Mouse (Mus musculus) limb, embryonic 13.5 days (tissue): ENCODE measurements around the gene Anapc11. TPM values are rescaled to one million over a fixed set of nuclear protein-coding genes. Genes with fewer than 3 reads are reported as not detected.
"Not testable (repeated sequence)": the region's sequence is repeated elsewhere in the genome, so short reads cannot be mapped to it uniquely, and the experiment has no call there.

Source experiments
- ATAC-seq: fragments of 200-750 bp; cut with Nextera tagmentation; 2 replicates; pipeline ENCODE4 v1.8.0; 2017; ENCODE audit warnings: low read depth, moderate number of reproducible peaks, moderate TSS enrichment; ENCODE audit not compliant: low FRiP score
- H3K27ac ChIP-seq: fragments of 300-500 bp; sonication (generic); 2 replicates; pipeline ENCODE4 v1.5.1; 2015; ENCODE audit warnings: inconsistent platforms, mild to moderate bottlenecking, moderate library complexity
- H3K27me3 ChIP-seq: fragments of 300-500 bp; sonication (generic); 2 replicates; pipeline ENCODE4 v1.6.1; 2015; ENCODE audit warnings: mild to moderate bottlenecking, inconsistent platforms
- H3K36me3 ChIP-seq: fragments of 300-500 bp; sonication (generic); 2 replicates; pipeline ENCODE4 v1.6.1; 2015; ENCODE audit warnings: inconsistent platforms, mild to moderate bottlenecking, moderate library complexity
- H3K4me1 ChIP-seq: fragments of 300-500 bp; sonication (generic); 2 replicates; pipeline ENCODE4 v1.6.1; 2015; ENCODE audit warnings: inconsistent platforms
- H3K4me2 ChIP-seq: fragments of 300-500 bp; sonication (generic); replicated peaks from 2 replicates; pipeline ENCODE4 v1.6.1; 2015; ENCODE audit warnings: inconsistent platforms, mild to moderate bottlenecking, moderate library complexity
- H3K4me3 ChIP-seq: fragments of 300-500 bp; sonication (generic); 2 replicates; pipeline ENCODE4 v1.5.1; 2015; ENCODE audit warnings: moderate library complexity, mild to moderate bottlenecking, inconsistent platforms
- H3K9ac ChIP-seq: fragments of 300-500 bp; sonication (generic); 2 replicates; pipeline ENCODE4 v1.6.1; 2015; ENCODE audit warnings: mild to moderate bottlenecking, inconsistent platforms
- H3K9me3 ChIP-seq: fragments of 300-500 bp; sonication (generic); 2 replicates; pipeline ENCODE4 v1.6.1; 2016; ENCODE audit warnings: inconsistent platforms
- WGBS: fragments of 180-500 bp; shearing (Covaris S2); methylation state at CpG from one replicate; pipeline ENCODE4 v1.1.7; 2015; 5-methylcytosine and 5-hydroxymethylcytosine counted together
- polyA plus RNA-seq: library from polyadenylated mRNA; unstranded; fragments of >200 nt; fragmentation: Nextera tagmentation; extraction: Ambion mirVana; gene quantifications from 2 replicates; pipeline ENCODE4 v1.2.1, GENCODE M21; 2015

Gene Anapc11
- polyA plus RNA-seq, 1 experiment from 2014 or later, result 222 TPM

DNA sequence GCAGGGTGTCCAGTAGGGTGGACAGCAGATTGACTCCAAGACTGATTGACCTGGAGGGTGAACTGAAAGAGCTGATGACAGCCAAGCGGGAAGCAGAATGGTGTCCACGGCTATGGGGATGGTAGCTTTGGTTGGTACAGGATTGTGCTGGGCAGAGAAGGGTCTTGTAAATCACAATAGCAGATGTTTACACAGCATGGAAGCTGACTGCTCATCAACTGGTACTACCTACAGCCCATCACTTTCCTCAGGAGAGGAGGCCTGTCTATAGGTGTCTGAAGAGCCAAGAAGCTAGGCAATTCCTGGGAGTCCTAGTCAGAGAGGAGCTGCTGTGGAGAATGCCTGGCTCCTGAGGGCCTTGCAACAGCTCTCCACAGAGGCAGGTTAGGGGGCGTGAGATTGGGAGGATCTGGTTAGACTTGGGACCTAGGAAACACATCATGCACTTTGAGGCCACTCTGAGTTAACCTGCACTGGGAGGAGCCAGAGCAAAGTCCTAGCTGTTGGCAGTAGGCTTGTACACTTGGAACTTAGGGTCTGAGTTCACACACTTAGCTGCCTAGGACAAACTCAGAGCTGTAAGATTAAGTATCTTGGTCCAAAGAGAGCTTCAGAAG is 21.7 kb upstream of the Anapc11 start:
- H3K4me2 ChIP-seq, result no peak overlapping the region
- no peak overlapping the region for H3K27ac ChIP-seq
- peaks cover 38% of the 10 kb centered on the region for H3K36me3 ChIP-seq
- 77% methylated on average over 3 of the region's 3 CpGs for WGBS
- no peaks in the 10 kb centered on the region for H3K27me3 ChIP-seq
- H3K9ac ChIP-seq, result no peak overlapping the region
- ATAC-seq, result no peak
- H3K4me3 ChIP-seq, result no peak overlapping the region
- no peaks in the 10 kb centered on the region for H3K9me3 ChIP-seq
- H3K4me1 ChIP-seq, result peaks cover 29% of the 10 kb centered on the region

GRCm38 (mm10) chr11:120577211-120578023 is 20.8 kb upstream of the Anapc11 start:
- H3K4me2 ChIP-seq, result no peak overlapping the region
- WGBS, result 85% methylated on average over 7 of the region's 7 CpGs
- no peak overlapping the region for H3K27ac ChIP-seq
- no peaks in the 10 kb centered on the region for H3K9me3 ChIP-seq
- H3K4me3 ChIP-seq, result no peak overlapping the region
- no peak overlapping the region for H3K9ac ChIP-seq
- ATAC-seq, result no peak
- H3K36me3 ChIP-seq, result peaks cover 37% of the 10 kb centered on the region
- peaks cover 31% of the 10 kb centered on the region for H3K4me1 ChIP-seq
- no peaks in the 10 kb centered on the region for H3K27me3 ChIP-seq

DNA sequence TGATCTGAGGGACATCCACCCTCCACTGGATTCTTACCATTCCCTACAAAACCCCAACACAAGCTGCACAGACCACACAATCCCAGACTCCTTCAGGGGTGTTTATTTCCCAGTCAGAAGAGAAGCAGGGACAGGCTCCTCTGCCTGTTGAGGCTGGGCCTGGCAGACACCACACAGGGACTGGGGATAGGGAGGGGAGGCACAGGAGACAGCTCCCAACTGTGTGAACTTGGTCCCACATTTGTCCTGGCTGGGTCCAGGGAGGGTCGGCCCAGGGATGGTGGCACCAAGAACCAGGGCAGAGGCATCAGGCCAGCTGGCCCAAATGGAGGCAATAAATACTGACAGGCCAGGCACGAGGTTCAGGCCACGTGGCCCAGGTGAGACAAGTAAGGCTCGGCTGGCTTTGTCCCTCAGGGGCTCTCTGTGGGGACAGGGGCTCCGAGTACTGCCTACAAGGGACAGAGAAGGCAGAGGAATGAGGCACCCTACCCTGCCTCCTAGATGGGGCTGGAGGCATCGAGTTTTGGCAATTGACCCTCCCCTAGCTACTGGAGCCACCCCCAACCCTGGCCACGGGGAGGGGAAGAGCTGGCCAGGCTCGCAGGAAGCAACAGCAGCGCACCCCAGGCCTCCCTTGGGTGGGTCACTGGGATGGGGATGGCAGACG is 20.1 kb upstream of the Anapc11 start:
- Histone ChIP-seq H3K4me1 (peaks cover 32% of the 10 kb centered on the region), H3K4me3 (no peak overlapping the region), H3K4me2 (no peak overlapping the region), H3K9me3 (no peaks in the 10 kb centered on the region), H3K9ac (0 out of 2 replicates have a peak overlapping the region, but pooled peaks have one; percentile 39), H3K36me3 (peaks cover 37% of the 10 kb centered on the region), H3K27me3 (no peaks in the 10 kb centered on the region), H3K27ac (no peak overlapping the region)
- WGBS, result 81% methylated on average over 10 of the region's 10 CpGs
- ATAC-seq, result no peak; the same call in 1 of the 2 replicates

GRCm38 (mm10) chr11:120578694-120579243 is 19.5 kb upstream of the Anapc11 start:
- ATAC-seq, result no peak
- WGBS, result 70% methylated on average over 11 of the region's 11 CpGs
- peaks cover 32% of the 10 kb centered on the region for H3K4me1 ChIP-seq
- peaks cover 1% of the 10 kb centered on the region; the same call in 1 of the 2 replicates for H3K9me3 ChIP-seq
- H3K36me3 ChIP-seq, result peaks cover 37% of the 10 kb centered on the region
- H3K4me3 ChIP-seq, result no peak overlapping the region
- no peak overlapping the region for H3K27ac ChIP-seq
- peak overlapping the region; percentile 39; the same call in 1 of the 2 replicates for H3K9ac ChIP-seq
- no peak overlapping the region for H3K4me2 ChIP-seq
- H3K27me3 ChIP-seq, result no peaks in the 10 kb centered on the region

DNA sequence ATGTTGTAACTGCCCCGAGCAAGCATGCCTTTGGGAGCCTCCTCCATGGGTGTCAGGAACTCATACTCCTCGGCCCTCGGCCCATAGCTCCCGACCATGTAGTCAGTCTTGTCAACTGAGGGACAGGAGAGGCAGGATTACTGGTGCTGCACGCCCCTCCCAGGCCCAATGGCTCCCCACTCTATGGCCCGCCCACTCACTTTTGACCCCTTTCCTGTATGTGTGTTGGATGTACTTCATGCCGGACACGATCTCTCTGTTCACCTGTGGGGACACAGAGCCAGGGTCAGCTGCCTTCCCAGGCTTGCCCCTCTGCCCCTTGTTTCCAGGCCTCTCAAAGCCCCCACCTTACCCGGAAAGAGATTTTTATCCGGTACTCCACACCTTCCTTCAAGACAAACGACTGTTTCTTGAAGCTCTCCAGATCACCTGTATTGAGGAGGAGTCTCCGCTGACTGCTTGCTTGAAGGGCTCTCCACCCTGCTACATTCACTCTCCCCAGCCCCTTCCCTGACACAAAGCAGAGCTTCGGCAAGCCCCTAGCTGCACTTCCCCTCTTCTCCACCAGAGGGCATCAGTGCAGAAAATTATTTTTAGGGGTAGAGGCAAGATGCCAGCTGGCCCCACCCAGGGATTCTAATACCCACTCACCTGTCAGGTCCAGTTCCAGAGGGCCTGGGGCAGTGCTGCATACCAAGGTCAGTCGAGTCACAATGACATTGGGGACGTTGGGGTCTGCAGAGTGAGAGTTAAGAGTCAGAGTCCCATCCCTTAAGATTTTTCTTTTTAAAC is 18.7 kb upstream of the Anapc11 start:
- Histone ChIP-seq H3K4me2 (peak overlapping the region; percentile 98), H3K27me3 (no peaks in the 10 kb centered on the region), H3K4me1 (peaks cover 27% of the 10 kb centered on the region), H3K9me3 (peaks cover 6% of the 10 kb centered on the region; the same call in 1 of the 2 replicates), H3K9ac (peak overlapping the region; percentile 93), H3K36me3 (peaks cover 45% of the 10 kb centered on the region), H3K4me3 (peak overlapping the region; percentile 69), H3K27ac (peak overlapping the region; percentile 92; the same call in 1 of the 2 replicates)
- WGBS, result 64% methylated on average over 15 of the region's 15 CpGs
- no peak for ATAC-seq

DNA sequence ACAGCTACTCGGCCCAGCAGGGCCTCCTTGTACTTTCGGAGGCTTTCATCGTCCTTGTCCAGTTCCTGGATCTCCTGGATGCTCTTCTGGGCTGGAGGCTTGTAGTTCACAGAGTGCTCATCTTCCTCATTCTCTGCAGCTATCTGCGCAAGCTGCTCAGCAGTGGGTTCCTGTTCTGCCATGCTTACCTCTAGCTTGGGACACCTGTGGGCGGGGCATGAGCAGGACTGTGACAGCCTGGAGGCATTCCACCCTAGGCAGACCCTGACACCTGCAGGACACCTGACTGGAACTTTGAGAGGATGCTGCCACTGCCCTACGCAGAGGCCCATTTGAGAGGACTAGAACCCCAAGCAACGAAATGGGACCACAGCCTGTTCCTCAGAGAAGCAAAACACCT is 18.0 kb upstream of the Anapc11 start:
- peak overlapping the region; percentile 69 for H3K4me3 ChIP-seq

DNA sequence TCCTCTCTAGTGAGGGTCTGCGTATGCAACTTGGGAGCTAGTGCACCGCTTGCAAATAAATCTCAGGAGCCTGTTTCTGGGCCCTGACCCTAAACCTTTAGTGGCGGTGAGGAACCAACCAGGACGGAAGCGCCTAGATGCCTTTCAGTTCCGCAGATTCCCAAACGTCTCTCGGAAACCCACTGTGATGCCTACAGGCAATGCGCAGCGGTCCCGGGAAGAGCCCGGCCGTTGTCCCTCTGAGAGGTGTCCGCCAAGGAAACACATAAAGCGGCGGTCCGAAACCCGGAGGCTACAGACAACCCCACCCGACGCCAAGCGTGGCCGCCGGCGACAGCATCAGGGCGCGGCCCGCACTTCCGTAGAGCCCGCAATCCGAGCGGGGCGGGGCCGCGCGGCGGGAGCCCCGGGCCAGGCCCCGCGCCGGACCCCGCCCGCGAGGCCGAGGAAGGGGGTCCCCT is 17.3 kb upstream of the Anapc11 start:
- Histone ChIP-seq H3K27me3 (no peaks in the 10 kb centered on the region), H3K9me3 (peaks cover 6% of the 10 kb centered on the region; the same call in 1 of the 2 replicates), H3K4me1 (peaks cover 24% of the 10 kb centered on the region), H3K9ac (peak overlapping the region; percentile 93), H3K4me2 (peak overlapping the region; percentile 98), H3K27ac (peak overlapping the region; percentile 92), H3K36me3 (peaks cover 57% of the 10 kb centered on the region), H3K4me3 (peak overlapping the region; percentile 69)
- ATAC-seq, result peak; percentile 26; the same call in 1 of the 2 replicates
- WGBS, result under 1% methylated on average over 36 of the region's 44 CpGs

More for the DNA sequence above, 18.0 kb upstream of the Anapc11 start:
- peaks cover 50% of the 10 kb centered on the region for H3K36me3 ChIP-seq
- H3K4me1 ChIP-seq, result peaks cover 24% of the 10 kb centered on the region
- no peak for ATAC-seq
- H3K27me3 ChIP-seq, result no peaks in the 10 kb centered on the region
- peaks cover 6% of the 10 kb centered on the region; the same call in 1 of the 2 replicates for H3K9me3 ChIP-seq
- H3K9ac ChIP-seq, result peak overlapping the region; percentile 93
- WGBS, result 61% methylated on average over 7 of the region's 7 CpGs
- peak overlapping the region; percentile 92 for H3K27ac ChIP-seq
- peak overlapping the region; percentile 98 for H3K4me2 ChIP-seq

DNA sequence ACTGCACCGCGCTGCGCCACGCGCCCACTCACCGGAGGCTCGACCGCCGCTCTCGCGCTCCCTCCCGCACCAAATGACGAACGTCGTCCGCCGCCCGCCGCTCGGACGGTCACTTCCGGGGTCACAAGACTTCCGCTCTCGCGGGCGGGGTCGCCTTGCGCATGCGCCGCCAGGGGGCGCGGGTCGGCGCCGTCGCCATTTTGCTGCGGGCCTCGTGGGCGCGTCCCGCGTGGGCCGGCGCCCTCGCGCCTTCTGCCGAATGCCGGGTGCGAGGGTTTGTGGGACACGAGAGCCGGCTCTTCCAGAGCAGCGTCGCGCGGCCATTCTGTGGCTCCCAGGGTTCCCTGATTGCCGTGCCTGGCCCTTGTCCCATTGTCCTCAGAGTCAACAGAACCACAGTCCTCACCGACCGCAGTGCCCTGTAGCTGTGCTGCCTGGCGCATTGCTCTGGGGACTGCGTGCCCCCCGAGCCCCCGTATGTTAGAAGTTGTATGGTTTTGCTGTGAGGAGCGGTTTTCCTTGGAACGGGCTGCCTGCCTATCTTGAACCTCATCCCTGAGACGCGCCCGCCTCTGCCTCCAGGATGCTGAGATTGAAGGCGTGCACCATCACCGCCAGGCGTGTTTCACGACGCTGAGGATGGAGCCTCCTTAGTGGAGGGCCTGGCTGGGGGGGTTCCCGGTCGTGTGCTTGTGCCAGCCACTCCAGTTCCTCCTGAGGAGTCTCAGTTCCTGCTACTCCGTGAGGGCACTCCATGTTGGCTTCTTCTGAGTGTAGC is 16.5 kb upstream of the Anapc11 start, which contains the start of gene Arhgdia:
Gene Arhgdia (minus strand): TSS at position 135 of the 778 bp plus-strand sequence.
- H3K27ac ChIP-seq, result peak within 1 kb of the TSS; percentile 92
- peaks cover 63% of the 10 kb centered on the region for H3K36me3 ChIP-seq
- WGBS, result 5% methylated on average over 57 of the region's 75 CpGs
- no peaks in the 10 kb centered on the region for H3K27me3 ChIP-seq
- H3K9me3 ChIP-seq, result peaks cover 6% of the 10 kb centered on the region; the same call in 1 of the 2 replicates
- H3K9ac ChIP-seq, result peak within 1 kb of the TSS; percentile 93
- peak within 1 kb of the TSS; percentile 98 for H3K4me2 ChIP-seq
- peaks cover 24% of the 10 kb centered on the region for H3K4me1 ChIP-seq
- peak; percentile 55 for ATAC-seq
- peak within 1 kb of the TSS; percentile 69 for H3K4me3 ChIP-seq

DNA sequence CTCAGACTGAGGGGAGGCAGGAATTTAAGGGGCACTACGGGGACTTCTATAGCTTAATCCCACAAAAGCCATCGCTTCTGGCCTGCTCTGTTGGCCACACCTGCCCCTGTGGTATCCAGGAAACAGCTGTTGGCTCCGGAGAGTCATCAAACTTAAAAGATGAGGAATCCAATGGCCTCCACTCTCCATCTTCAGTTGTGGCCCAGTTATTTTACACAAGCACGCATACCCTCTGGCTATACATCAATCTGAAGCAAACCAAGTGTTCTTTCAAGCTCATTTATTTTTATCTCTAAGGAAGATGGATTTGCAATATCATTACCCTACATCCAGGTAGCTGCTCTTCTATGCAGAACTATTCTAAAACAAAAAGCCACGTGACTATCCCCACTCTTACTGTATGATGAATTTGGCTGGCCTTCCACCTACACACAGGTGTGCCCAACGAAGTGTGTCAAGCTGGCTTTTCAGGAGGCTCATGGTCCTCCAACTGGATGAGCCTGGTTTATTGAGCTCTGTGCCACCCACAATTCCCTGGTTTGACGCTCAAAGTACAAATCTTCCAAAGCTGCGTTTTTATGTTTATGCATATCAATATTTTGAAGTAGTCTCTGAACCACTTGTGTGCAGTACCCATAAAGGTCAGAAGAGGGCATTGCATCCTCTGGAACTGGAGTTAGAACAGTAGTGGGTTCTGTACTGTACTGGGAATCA is 15.8 kb upstream of the Anapc11 start:
- peak overlapping the region; percentile 98 for H3K4me2 ChIP-seq
- peaks cover 6% of the 10 kb centered on the region; the same call in 1 of the 2 replicates for H3K9me3 ChIP-seq
- peak overlapping the region; percentile 92 for H3K27ac ChIP-seq
- H3K9ac ChIP-seq, result peak overlapping the region; percentile 93
- peaks cover 24% of the 10 kb centered on the region for H3K4me1 ChIP-seq
- no peaks in the 10 kb centered on the region for H3K27me3 ChIP-seq
- H3K4me3 ChIP-seq, result peak overlapping the region; percentile 69
- 61% methylated on average over 8 of the region's 8 CpGs for WGBS
- peaks cover 62% of the 10 kb centered on the region for H3K36me3 ChIP-seq
- 0 out of 2 replicates have a peak, but pooled peaks have one; percentile 3 for ATAC-seq

- ATAC-seq, H3K27ac ChIP-seq, H3K4me2 ChIP-seq, H3K4me3 ChIP-seq, H3K27me3 ChIP-seq, H3K9me3 ChIP-seq, H3K9ac ChIP-seq: not testable (repeated sequence)
- Histone ChIP-seq H3K4me1 (peaks cover 24% of the 10 kb centered on the region), H3K36me3 (peaks cover 62% of the 10 kb centered on the region)
- 87% methylated on average over 2 of the region's 2 CpGs for WGBS
Measured at GRCm38 (mm10) chr11:120582982-120583293, 15.3 kb upstream of the Anapc11 start.
